Mouse (Mus musculus): ENCODE results near the gene Grwd1. TPM values are rescaled to one million over a fixed set of nuclear protein-coding genes. Genes with fewer than 3 reads are reported as not detected.

The Grwd1 gene
- polyA plus RNA-seq, 1 experiment from 2014 or later, result 37.6 TPM

GRCm38 (mm10) chr7:45796950-45797349 lies 33.8 kb downstream of the Grwd1 start:
- DNase-seq (ENCODE audit: low spot score) (no peak), ATAC-seq (ENCODE audit: low FRiP score) (no peak)
- Histone ChIP-seq H3K9me3 (ENCODE audit: control insufficient read depth, low read length) (no peaks in the 10 kb centered on the region), H3K27ac (no peak overlapping the region), H3K4me3 (replicated peaks; ENCODE audit: low read length) (0 out of 2 replicates have a peak overlapping the region, but pooled peaks have one; percentile 8), H3K4me2 (replicated peaks) (peak overlapping the region; percentile 45; the same call in 1 of the 2 replicates), H3K9ac (peak overlapping the region; percentile 42), H3K27me3 (ENCODE audit: control insufficient read depth, insufficient read depth, low read length) (peaks cover 15% of the 10 kb centered on the region; the same call in 1 of the 2 replicates), H3K36me3 (replicated peaks; ENCODE audit: control insufficient read depth, insufficient read depth) (peaks cover 90% of the 10 kb centered on the region), H3K4me1 (replicated peaks; ENCODE audit: control insufficient read depth, insufficient read depth, low read length) (peaks cover 15% of the 10 kb centered on the region)
- 40% methylated on average over 6 of the region's 6 CpGs for WGBS

GRCm38 (mm10) chr7:45794971-45795370 lies 35.8 kb downstream of the Grwd1 start:
- Histone ChIP-seq H3K4me1 (replicated peaks; ENCODE audit: control insufficient read depth, insufficient read depth, low read length) (peaks cover 15% of the 10 kb centered on the region), H3K9me3 (ENCODE audit: control insufficient read depth, low read length) (no peaks in the 10 kb centered on the region), H3K4me3 (replicated peaks; ENCODE audit: low read length) (no peak overlapping the region), H3K9ac (no peak overlapping the region), H3K27me3 (ENCODE audit: control insufficient read depth, insufficient read depth, low read length) (peaks cover 15% of the 10 kb centered on the region; the same call in 1 of the 2 replicates), H3K4me2 (replicated peaks) (no peak overlapping the region), H3K27ac (no peak overlapping the region), H3K36me3 (replicated peaks; ENCODE audit: control insufficient read depth, insufficient read depth) (peaks cover 91% of the 10 kb centered on the region)
- no peak for DNase-seq (ENCODE audit: low spot score)
- WGBS, result 93% methylated on average over 29 of the region's 29 CpGs
- ATAC-seq (ENCODE audit: low FRiP score), result no peak

- H3K4me2 ChIP-seq (replicated peaks), result no peak overlapping the region
- H3K9me3 ChIP-seq (ENCODE audit: control insufficient read depth, low read length), result no peaks in the 10 kb centered on the region
- ATAC-seq (ENCODE audit: low FRiP score) (no peak), DNase-seq (ENCODE audit: low spot score) (no peak)
- H3K4me3 ChIP-seq (replicated peaks; ENCODE audit: low read length), result no peak overlapping the region
- H3K4me1 ChIP-seq (replicated peaks; ENCODE audit: control insufficient read depth, insufficient read depth, low read length), result peaks cover 15% of the 10 kb centered on the region
- no peak overlapping the region for H3K27ac ChIP-seq
- H3K9ac ChIP-seq, result no peak overlapping the region
- WGBS, result 93% methylated on average over 40 of the region's 44 CpGs
- peaks cover 91% of the 10 kb centered on the region for H3K36me3 ChIP-seq (replicated peaks; ENCODE audit: control insufficient read depth, insufficient read depth)
- peaks cover 15% of the 10 kb centered on the region; the same call in 1 of the 2 replicates for H3K27me3 ChIP-seq (ENCODE audit: control insufficient read depth, insufficient read depth, low read length)
Measured at GRCm38 (mm10) chr7:45793969-45794585, 36.7 kb downstream of the Grwd1 start.

- Histone ChIP-seq H3K27me3 (ENCODE audit: control insufficient read depth, insufficient read depth, low read length) (peaks cover 15% of the 10 kb centered on the region; the same call in 1 of the 2 replicates), H3K4me3 (replicated peaks; ENCODE audit: low read length) (no peak overlapping the region), H3K36me3 (replicated peaks; ENCODE audit: control insufficient read depth, insufficient read depth) (peaks cover 95% of the 10 kb centered on the region), H3K4me1 (replicated peaks; ENCODE audit: control insufficient read depth, insufficient read depth, low read length) (peaks cover 14% of the 10 kb centered on the region), H3K27ac (no peak overlapping the region), H3K9ac (no peak overlapping the region), H3K9me3 (ENCODE audit: control insufficient read depth, low read length) (no peaks in the 10 kb centered on the region), H3K4me2 (replicated peaks) (no peak overlapping the region)
- WGBS, result 90% methylated on average over 24 of the region's 24 CpGs
- no peak for ATAC-seq (ENCODE audit: low FRiP score)
- no peak for DNase-seq (ENCODE audit: low spot score)
Measured at GRCm38 (mm10) chr7:45793240-45793639, 37.5 kb downstream of the Grwd1 start.

GRCm38 (mm10) chr7:45791756-45792490 lies 38.8 kb downstream of the Grwd1 start:
- H3K9ac ChIP-seq, result no peak overlapping the region
- H3K27ac ChIP-seq, result no peak overlapping the region
- no peaks in the 10 kb centered on the region for H3K9me3 ChIP-seq (ENCODE audit: control insufficient read depth, low read length)
- peaks cover 15% of the 10 kb centered on the region; the same call in 1 of the 2 replicates for H3K27me3 ChIP-seq (ENCODE audit: control insufficient read depth, insufficient read depth, low read length)
- ATAC-seq (ENCODE audit: low FRiP score), result no peak
- peaks cover 10% of the 10 kb centered on the region for H3K4me1 ChIP-seq (replicated peaks; ENCODE audit: control insufficient read depth, insufficient read depth, low read length)
- peaks cover 98% of the 10 kb centered on the region for H3K36me3 ChIP-seq (replicated peaks; ENCODE audit: control insufficient read depth, insufficient read depth)
- H3K4me3 ChIP-seq (replicated peaks; ENCODE audit: low read length), result no peak overlapping the region
- 75% methylated on average over 17 of the region's 17 CpGs for WGBS
- DNase-seq (ENCODE audit: low spot score), result no peak
- no peak overlapping the region for H3K4me2 ChIP-seq (replicated peaks)

GRCm38 (mm10) chr7:45790721-45791120 lies 40.0 kb downstream of the Grwd1 start:
- no peak for ATAC-seq (ENCODE audit: low FRiP score)
- Histone ChIP-seq H3K4me3 (replicated peaks; ENCODE audit: low read length) (no peak overlapping the region), H3K27me3 (ENCODE audit: control insufficient read depth, insufficient read depth, low read length) (peaks cover 15% of the 10 kb centered on the region; the same call in 1 of the 2 replicates)

GRCm38 (mm10) chr7:45787642-45788041 lies 43.1 kb downstream of the Grwd1 start:
- peak overlapping the region; percentile 68 for H3K4me2 ChIP-seq (replicated peaks)
- no peaks in the 10 kb centered on the region for H3K9me3 ChIP-seq (ENCODE audit: control insufficient read depth, low read length)
- DNase-seq (ENCODE audit: low spot score) (no peak), ATAC-seq (ENCODE audit: low FRiP score) (no peak)
- WGBS, result 88% methylated on average over 22 of the region's 22 CpGs
- 0 out of 2 replicates have a peak overlapping the region, but pooled peaks have one; percentile 29 for H3K9ac ChIP-seq
- H3K27ac ChIP-seq, result no peak overlapping the region
- H3K4me3 ChIP-seq (replicated peaks; ENCODE audit: low read length), result peak overlapping the region; percentile 85; the same call in 1 of the 2 replicates
- peaks cover 21% of the 10 kb centered on the region for H3K4me1 ChIP-seq (replicated peaks; ENCODE audit: control insufficient read depth, insufficient read depth, low read length)
- H3K27me3 ChIP-seq (ENCODE audit: control insufficient read depth, insufficient read depth, low read length), result no peaks in the 10 kb centered on the region
- H3K36me3 ChIP-seq (replicated peaks; ENCODE audit: control insufficient read depth, insufficient read depth), result peaks cover 55% of the 10 kb centered on the region

More at GRCm38 (mm10) chr7:45790721-45791120, 40.0 kb downstream of the Grwd1 start:
- peaks cover 18% of the 10 kb centered on the region for H3K4me1 ChIP-seq (replicated peaks; ENCODE audit: control insufficient read depth, insufficient read depth, low read length)
- peaks cover 86% of the 10 kb centered on the region for H3K36me3 ChIP-seq (replicated peaks; ENCODE audit: control insufficient read depth, insufficient read depth)
- DNase-seq (ENCODE audit: low spot score), result no peak
- 76% methylated on average over 6 of the region's 6 CpGs for WGBS
- no peaks in the 10 kb centered on the region for H3K9me3 ChIP-seq (ENCODE audit: control insufficient read depth, low read length)
- H3K4me2 ChIP-seq (replicated peaks), result no peak overlapping the region
- no peak overlapping the region for H3K27ac ChIP-seq
- no peak overlapping the region for H3K9ac ChIP-seq

- ATAC-seq (ENCODE audit: low FRiP score) (peak; percentile 12; the same call in 1 of the 2 replicates), DNase-seq (ENCODE audit: low spot score) (peak; percentile 62)
- 9% methylated on average over 17 of the region's 17 CpGs for WGBS
- Histone ChIP-seq H3K4me3 (replicated peaks; ENCODE audit: low read length) (peak overlapping the region; percentile 85), H3K27me3 (ENCODE audit: control insufficient read depth, insufficient read depth, low read length) (no peaks in the 10 kb centered on the region), H3K27ac (peak overlapping the region; percentile 99), H3K9ac (peak overlapping the region; percentile 96), H3K4me2 (replicated peaks) (peak overlapping the region; percentile 68), H3K36me3 (replicated peaks; ENCODE audit: control insufficient read depth, insufficient read depth) (peaks cover 47% of the 10 kb centered on the region), H3K9me3 (ENCODE audit: control insufficient read depth, low read length) (no peaks in the 10 kb centered on the region), H3K4me1 (replicated peaks; ENCODE audit: control insufficient read depth, insufficient read depth, low read length) (peaks cover 21% of the 10 kb centered on the region)
Measured at GRCm38 (mm10) chr7:45786661-45787413, 43.9 kb downstream of the Grwd1 start.

Measured in hindbrain, embryonic 14.5 days (tissue).